Mouse (Mus musculus): ENCODE results near the gene Fibin.

DNA sequence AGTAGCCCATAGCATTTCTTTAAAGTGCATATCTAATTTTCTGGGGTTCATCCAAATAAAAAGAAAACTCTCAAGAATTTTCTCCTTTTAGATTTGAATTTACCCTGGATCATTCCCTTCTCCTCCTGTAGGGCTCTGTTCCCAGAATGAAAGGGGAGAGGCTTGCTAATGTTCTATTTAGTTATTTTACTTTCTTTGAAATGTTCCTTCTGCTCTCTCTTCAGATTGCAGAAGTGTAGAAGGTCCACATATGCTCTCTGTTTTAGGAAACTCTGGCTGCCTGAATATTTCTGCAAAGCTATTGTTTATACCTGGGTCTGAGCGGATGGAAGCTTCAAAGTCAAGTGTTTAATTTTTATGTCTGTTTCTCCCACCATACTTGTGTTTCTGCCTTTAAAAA is 12.5 kb upstream of the Fibin start:
- TF ChIP-seq EP300 (IDR thresholded peaks at IDR 0.05; ENCODE audit: low read length) (no peak), ETS1 (conservative IDR thresholded peaks at IDR 0.05; ENCODE audit: low read depth, low read length) (no peak), BHLHE40 (IDR thresholded peaks at IDR 0.05; ENCODE audit: low read depth, low read length) (no peak)

Data from CH12.LX (cell line).